Comparison of ENCODE assay signal across 15 mouse cellular contexts in genomic region chrX:56417541-56417940, GRCm38 (mm10). TPM values are rescaled to one million over a fixed set of nuclear protein-coding genes. Genes with fewer than 3 reads are reported as not detected.
DNase-seq lines count a peak whose midpoint lies in the region.
"Had no signal": no experiment of that assay in that cellular context is flagged by ENCODE, and none has a peak within 500 bp of the region (broad histone marks: within the 10 kb centered on the region; RNA-seq: fewer than 3 reads in every experiment).

No protein-coding gene starts in this region.

- WGBS in macrophage (ENCODE audit: missing documents): 66% methylated on average over 4 of the region's 4 CpGs

- no peaks in the 10 kb centered on the region for H3K79me2 ChIP-seq in macrophage (ENCODE audit: inconsistent target)

- no peak overlapping the region for H3K4me3 ChIP-seq in macrophage (ENCODE audit: inconsistent target)
- H3K4me3 ChIP-seq: embryonic facial prominence, embryonic 13.5 days; forebrain, embryonic 12.5 days; neural tube, embryonic 12.5 days had no signal

- DNase-seq in adrenal gland, postnatal 14 days: peak; percentile 9
- DNase-seq in adrenal gland, postnatal 36 days: no peak
- peak; percentile 15 for DNase-seq in lung, postnatal 36 days
- DNase-seq in lung, postnatal 4 days: no peak
- DNase-seq in neural tube, embryonic 10.5 days (ENCODE audit: extremely low spot score, low spot score): no peak
- DNase-seq in frontal cortex, postnatal 14 days (ENCODE audit: low spot score in 2 of 2): no peak
- DNase-seq in urinary bladder, postnatal 25 days (ENCODE audit: low spot score): no peak
- DNase-seq: lung, adult 2 months had no signal

- peak overlapping the region; percentile 76 for H3K27ac ChIP-seq in macrophage
- H3K27ac ChIP-seq: embryonic facial prominence, embryonic 13.5 days; forebrain, embryonic 12.5 days; neural tube, embryonic 12.5 days had no signal

- no peaks in the 10 kb centered on the region for H3K36me3 ChIP-seq in macrophage (ENCODE audit: inconsistent target)
- H3K36me3 ChIP-seq: embryonic facial prominence, embryonic 13.5 days; forebrain, embryonic 12.5 days; neural tube, embryonic 12.5 days had no signal

RNA-seq across cellular contexts. Expression of gene Gm2174, which starts 30.2 kb away (rescaled TPM):
- not detected in 2 replicates for total RNA-seq in adrenal gland, postnatal 14 days (2021)
- total RNA-seq in adrenal gland, postnatal 36 days (2021): not detected
- total RNA-seq in macrophage (2018; cell fraction: chromatin; rRNA removed): 1 to 10 TPM in 1 of 26 experiments, not detected in 25; 2.3 TPM
- total RNA-seq in macrophage (2018; cell fraction: cytosol; rRNA removed): under 1 TPM in 5 of 26 experiments, not detected in 21; 0.38 to 0.80 (median 0.74) TPM
- not detected for total RNA-seq in macrophage (2018; cell fraction: nucleus; rRNA removed)
- 1.2 to 1.3 TPM in 2 of 3 replicates, not detected in the other for polyA plus RNA-seq in macrophage (2018)
- total RNA-seq: left cerebral cortex, postnatal 14 days had no signal
- polyA plus RNA-seq: brain, embryonic 14.5 days; gonadal fat pad, adult 2 months; lung, adult 2 months had no signal

RNA-seq across cellular contexts. Expression of gene Ints6l, which starts 37.1 kb away (rescaled TPM):
- 28.4 and 28.8 TPM in 2 replicates for total RNA-seq in adrenal gland, postnatal 14 days (2021)
- total RNA-seq in adrenal gland, postnatal 36 days (2021): 10 to 100 TPM; 22.9 to 25.5 TPM
- total RNA-seq in macrophage (2018; cell fraction: chromatin; rRNA removed): 100 to 1,000 TPM in 23 of 26 experiments, 10 to 100 TPM in 3; 61.4 to 351 (median 173) TPM
- total RNA-seq in macrophage (2018; cell fraction: cytosol; rRNA removed): 10 to 100 TPM in 24 of 26 experiments, 1 to 10 TPM in 2; 8.0 to 37.9 (median 20.3) TPM
- total RNA-seq in macrophage (2018; cell fraction: nucleus; rRNA removed): 100 to 1,000 TPM in 17 of 26 experiments, 10 to 100 TPM in 9; 30.3 to 354 (median 129) TPM
- 31.9 to 44.9 TPM (median 33.0 TPM) in 3 replicates for polyA plus RNA-seq in macrophage (2018)

RNA-seq across cellular contexts. Expression of gene Smim10l2a, which starts 43.2 kb away (rescaled TPM):
- total RNA-seq in adrenal gland, postnatal 14 days (2021): 0.56 and 1.4 TPM in 2 replicates
- under 1 TPM; 0.40 to 0.83 TPM for total RNA-seq in adrenal gland, postnatal 36 days (2021)
- total RNA-seq in macrophage (2018; cell fraction: chromatin; rRNA removed): under 1 TPM in 3 of 26 experiments, not detected in 23; 0.34 to 0.50 (median 0.38) TPM
- 1 to 10 TPM in 5 of 26 experiments, under 1 TPM in 19, not detected in 2; 0.03 to 1.1 (median 0.31) TPM for total RNA-seq in macrophage (2018; cell fraction: cytosol; rRNA removed)
- under 1 TPM in 7 of 26 experiments, not detected in 19; 0.24 to 0.99 (median 0.34) TPM for total RNA-seq in macrophage (2018; cell fraction: nucleus; rRNA removed)
- polyA plus RNA-seq in macrophage (2018): 0.39 to 0.54 TPM (median 0.40 TPM) in 3 replicates

Comparison
In these comparisons a context has a peak if more than half of its experiments do, and no peak if none do; other contexts are left out.
1. DNase-seq: peak in adrenal gland, postnatal 14 days (single experiment) and lung, postnatal 36 days (single experiment); none in adrenal gland, postnatal 36 days (0 of 2), lung, postnatal 4 days (0 of 2), neural tube, embryonic 10.5 days (single experiment), frontal cortex, postnatal 14 days (0 of 2) and urinary bladder, postnatal 25 days (single experiment).